Mouse (Mus musculus) embryonic facial prominence, embryonic 15.5 days (tissue): ENCODE measurements at regions not wholly inside any gene's neighbourhood (a gene's known extent, or its start where the extent isn't known, plus 50 kb on each side); places are given as distances from the start of the nearest gene placed in this dataset.
A peak's percentile ranks its signal among the peaks of the same experiment; 100 is the strongest.

ENCODE experiments used
- ATAC-seq: fragments of 200-750 bp; cut with Nextera tagmentation; 2 replicates; pipeline ENCODE4 v1.8.0; 2017; ENCODE audit warnings: low read depth, moderate TSS enrichment; ENCODE audit not compliant: insufficient number of reproducible peaks, low FRiP score, low TSS enrichment
- H3K27ac ChIP-seq: fragments of 300-500 bp; sonication (generic); replicated peaks from 2 replicates; pipeline ENCODE4 v1.5.1; 2015; ENCODE audit warnings: mild to moderate bottlenecking, inconsistent platforms
- H3K27me3 ChIP-seq: fragments of 300-500 bp; sonication (generic); 2 replicates; pipeline ENCODE4 v1.6.1; 2015; ENCODE audit warnings: inconsistent platforms
- H3K36me3 ChIP-seq: fragments of 300-500 bp; sonication (generic); 2 replicates; pipeline ENCODE4 v1.6.1; 2015; ENCODE audit warnings: mild to moderate bottlenecking, inconsistent platforms
- H3K4me1 ChIP-seq: fragments of 300-500 bp; sonication (generic); 2 replicates; pipeline ENCODE4 v1.6.1; 2015; ENCODE audit warnings: inconsistent platforms
- H3K4me2 ChIP-seq: fragments of 300-500 bp; sonication (generic); replicated peaks from 2 replicates; pipeline ENCODE4 v1.6.1; 2015; ENCODE audit warnings: mild to moderate bottlenecking, inconsistent platforms
- H3K4me3 ChIP-seq: fragments of 300-500 bp; sonication (generic); replicated peaks from 2 replicates; pipeline ENCODE4 v1.5.1; 2015; ENCODE audit warnings: mild to moderate bottlenecking, inconsistent platforms
- H3K9ac ChIP-seq: fragments of 300-500 bp; sonication (generic); 2 replicates; pipeline ENCODE4 v1.6.1; 2015; ENCODE audit warnings: inconsistent platforms
- H3K9me3 ChIP-seq: fragments of 300-500 bp; sonication (generic); replicated peaks from 2 replicates; pipeline ENCODE4 v1.6.1; 2016; ENCODE audit warnings: inconsistent platforms
- WGBS: fragments of 180-500 bp; shearing (Covaris S2); methylation state at CpG from one replicate; pipeline ENCODE4 v1.1.7; 2015; 5-methylcytosine and 5-hydroxymethylcytosine counted together

DNA sequence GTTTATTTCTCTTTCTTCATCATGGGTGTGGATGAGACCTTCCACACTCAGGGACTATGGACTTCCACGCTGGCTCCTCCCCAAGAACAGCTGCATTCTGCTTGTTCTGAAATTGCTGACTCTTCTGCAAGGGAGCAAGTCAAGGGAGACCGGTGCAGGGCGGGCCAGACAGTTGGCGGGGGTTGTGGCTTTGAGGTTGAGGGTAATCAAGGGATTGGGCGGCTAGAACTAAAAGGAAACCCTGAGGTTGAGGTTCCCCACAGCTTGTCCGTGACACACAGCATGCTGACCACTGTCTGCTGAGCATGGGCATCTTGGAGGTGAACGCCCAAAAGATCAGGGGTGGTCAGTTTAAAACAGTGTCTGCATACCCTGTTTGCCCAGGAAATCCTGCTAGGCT lies 83.1 kb upstream of the Syt13 start:
- H3K4me2 ChIP-seq, result no peak overlapping the region
- no peaks in the 10 kb centered on the region for H3K36me3 ChIP-seq
- peaks cover 7% of the 10 kb centered on the region; the same call in 1 of the 2 replicates for H3K4me1 ChIP-seq
- 44% methylated on average over 7 of the region's 7 CpGs for WGBS
- no peaks in the 10 kb centered on the region for H3K27me3 ChIP-seq
- ATAC-seq, result peak; percentile 58
- no peak overlapping the region for H3K9ac ChIP-seq
- H3K27ac ChIP-seq, result no peak overlapping the region
- no peak overlapping the region for H3K4me3 ChIP-seq
- H3K9me3 ChIP-seq, result no peaks in the 10 kb centered on the region

DNA sequence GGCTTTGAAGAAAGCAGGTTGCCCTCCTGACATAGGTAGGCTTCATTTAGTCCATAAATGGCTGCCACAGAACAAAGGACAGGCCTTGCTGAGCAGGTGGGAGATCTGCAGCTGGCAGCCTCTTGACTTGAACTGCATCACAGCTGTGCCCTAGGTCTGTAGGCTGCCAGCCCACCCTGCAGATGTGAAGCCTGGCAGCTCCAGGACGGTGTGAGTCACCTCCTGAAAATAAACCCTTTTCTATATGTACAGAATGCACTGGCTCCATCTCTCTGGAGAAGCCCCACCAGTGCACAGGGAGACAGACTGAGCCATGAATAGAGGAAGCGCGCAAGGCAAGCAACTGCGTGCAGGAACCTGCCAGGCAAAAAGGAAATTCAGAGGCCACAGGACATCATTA lies 78.7 kb upstream of the Syt13 start:
- H3K4me3 ChIP-seq, result no peak overlapping the region
- no peaks in the 10 kb centered on the region for H3K9me3 ChIP-seq
- 55% methylated on average over 4 of the region's 4 CpGs for WGBS
- H3K27me3 ChIP-seq, result 0 out of 2 replicates have a peak, but pooled peaks cover 5% of the 10 kb centered on the region
- no peak overlapping the region for H3K9ac ChIP-seq
- no peak overlapping the region for H3K27ac ChIP-seq
- no peak for ATAC-seq
- peaks cover 7% of the 10 kb centered on the region; the same call in 1 of the 2 replicates for H3K4me1 ChIP-seq
- H3K4me2 ChIP-seq, result no peak overlapping the region
- no peaks in the 10 kb centered on the region for H3K36me3 ChIP-seq

GRCm38 (mm10) chr2:92838012-92838411 lies 76.9 kb upstream of the Syt13 start:
- Histone ChIP-seq H3K4me2 (no peak overlapping the region), H3K9ac (no peak overlapping the region), H3K36me3 (no peaks in the 10 kb centered on the region), H3K27me3 (peaks cover 8% of the 10 kb centered on the region; the same call in 1 of the 2 replicates), H3K4me3 (no peak overlapping the region), H3K9me3 (no peaks in the 10 kb centered on the region), H3K4me1 (peaks cover under 1% of the 10 kb centered on the region; the same call in 1 of the 2 replicates), H3K27ac (no peak overlapping the region)
- WGBS, result 87% methylated on average over 5 of the region's 5 CpGs
- no peak for ATAC-seq

- Histone ChIP-seq H3K9me3 (no peaks in the 10 kb centered on the region), H3K27ac (no peak overlapping the region), H3K27me3 (peaks cover 8% of the 10 kb centered on the region; the same call in 1 of the 2 replicates), H3K4me1 (peaks cover 3% of the 10 kb centered on the region; the same call in 1 of the 2 replicates), H3K36me3 (no peaks in the 10 kb centered on the region), H3K4me2 (no peak overlapping the region), H3K9ac (no peak overlapping the region), H3K4me3 (no peak overlapping the region)
- no peak for ATAC-seq
- 13% methylated on average over 4 of the region's 4 CpGs for WGBS
Observed at GRCm38 (mm10) chr2:92840009-92840408, 74.9 kb upstream of the Syt13 start.

DNA sequence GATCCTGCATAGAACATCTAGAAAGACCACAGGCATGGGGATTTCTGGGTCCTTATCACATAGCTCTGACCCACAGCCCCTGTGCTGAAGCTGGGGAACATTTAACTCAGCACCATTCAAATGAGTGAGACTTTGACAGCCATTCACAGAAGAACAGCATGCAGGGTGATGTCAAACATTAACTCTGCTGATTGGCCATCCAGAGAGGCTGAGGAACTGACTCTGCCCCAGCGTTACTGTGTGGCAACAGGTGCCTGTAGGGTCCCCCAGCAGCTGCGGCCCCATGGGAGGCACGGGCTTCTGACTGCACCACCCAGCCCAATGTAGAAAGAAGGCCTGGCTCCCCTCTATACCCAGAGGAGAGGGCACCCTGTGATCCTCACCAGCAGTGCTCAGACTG lies 73.3 kb upstream of the Syt13 start:
- no peak overlapping the region for H3K27ac ChIP-seq
- no peak overlapping the region for H3K9ac ChIP-seq
- no peaks in the 10 kb centered on the region for H3K9me3 ChIP-seq
- H3K4me3 ChIP-seq, result no peak overlapping the region
- ATAC-seq, result no peak
- H3K4me1 ChIP-seq, result peaks cover 10% of the 10 kb centered on the region
- no peaks in the 10 kb centered on the region for H3K36me3 ChIP-seq
- peaks cover 8% of the 10 kb centered on the region; the same call in 1 of the 2 replicates for H3K27me3 ChIP-seq
- no peak overlapping the region for H3K4me2 ChIP-seq
- WGBS, result 47% methylated on average over 3 of the region's 3 CpGs

DNA sequence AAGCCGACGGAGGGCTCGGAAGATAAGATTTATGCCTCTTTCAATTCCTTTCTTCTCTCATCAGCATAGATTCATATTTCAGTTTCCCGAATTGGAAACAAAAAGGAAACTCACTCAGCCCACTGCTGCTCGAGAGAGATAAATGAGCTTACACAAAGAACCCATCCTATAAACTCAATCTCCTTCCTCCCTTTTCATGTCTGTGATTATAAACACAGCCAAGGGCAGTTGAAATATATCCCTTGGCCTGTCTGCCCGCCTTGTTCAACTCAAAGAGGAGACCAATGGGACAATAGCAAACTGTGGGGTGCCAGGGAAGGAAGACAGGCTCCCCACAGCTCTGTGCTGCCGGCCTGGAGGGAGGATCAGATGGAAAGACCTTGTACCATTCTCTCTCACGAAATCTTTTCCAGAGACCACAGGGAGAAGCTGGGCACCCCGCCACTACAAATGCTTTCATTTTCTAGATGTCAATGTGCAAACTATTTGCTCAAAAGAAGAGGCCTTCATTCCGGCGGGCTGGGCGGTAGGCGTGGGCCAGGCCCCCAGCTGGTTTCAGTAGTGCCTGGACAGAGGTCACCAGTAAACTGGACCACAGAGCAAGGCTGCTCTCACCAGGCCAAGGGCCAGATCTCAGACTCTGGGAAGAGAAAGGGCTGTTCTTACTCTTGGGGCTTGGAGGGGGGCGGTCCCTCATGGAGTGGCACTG lies 69.7 kb upstream of the Syt13 start:
- ATAC-seq, result no peak; the same call in 1 of the 2 replicates
- peak overlapping the region; percentile 56 for H3K27ac ChIP-seq
- H3K4me1 ChIP-seq, result peaks cover 13% of the 10 kb centered on the region
- WGBS, result 34% methylated on average over 14 of the region's 14 CpGs
- no peaks in the 10 kb centered on the region for H3K36me3 ChIP-seq
- H3K4me2 ChIP-seq, result no peak overlapping the region
- H3K27me3 ChIP-seq, result peaks cover 8% of the 10 kb centered on the region; the same call in 1 of the 2 replicates
- no peaks in the 10 kb centered on the region for H3K9me3 ChIP-seq
- no peak overlapping the region for H3K4me3 ChIP-seq
- no peak overlapping the region for H3K9ac ChIP-seq

GRCm38 (mm10) chr2:92848962-92849361 lies 65.9 kb upstream of the Syt13 start:
- 59% methylated on average over 13 of the region's 13 CpGs for WGBS

GRCm38 (mm10) chr2:92851336-92851735 lies 63.6 kb upstream of the Syt13 start:
- H3K27me3 ChIP-seq, result no peaks in the 10 kb centered on the region
- H3K36me3 ChIP-seq, result no peaks in the 10 kb centered on the region
- H3K4me2 ChIP-seq, result no peak overlapping the region
- H3K4me3 ChIP-seq, result no peak overlapping the region
- no peaks in the 10 kb centered on the region for H3K9me3 ChIP-seq
- WGBS, result 34% methylated on average over 5 of the region's 5 CpGs
- H3K4me1 ChIP-seq, result 0 out of 2 replicates have a peak, but pooled peaks cover 3% of the 10 kb centered on the region
- ATAC-seq, result no peak
- H3K27ac ChIP-seq, result no peak overlapping the region
- no peak overlapping the region for H3K9ac ChIP-seq

More at GRCm38 (mm10) chr2:92848962-92849361, 65.9 kb upstream of the Syt13 start:
- no peak overlapping the region for H3K27ac ChIP-seq
- H3K4me2 ChIP-seq, result no peak overlapping the region
- H3K9me3 ChIP-seq, result no peaks in the 10 kb centered on the region
- no peak overlapping the region for H3K4me3 ChIP-seq
- no peaks in the 10 kb centered on the region for H3K27me3 ChIP-seq
- peaks cover 13% of the 10 kb centered on the region for H3K4me1 ChIP-seq
- H3K9ac ChIP-seq, result no peak overlapping the region
- H3K36me3 ChIP-seq, result no peaks in the 10 kb centered on the region
- no peak for ATAC-seq

DNA sequence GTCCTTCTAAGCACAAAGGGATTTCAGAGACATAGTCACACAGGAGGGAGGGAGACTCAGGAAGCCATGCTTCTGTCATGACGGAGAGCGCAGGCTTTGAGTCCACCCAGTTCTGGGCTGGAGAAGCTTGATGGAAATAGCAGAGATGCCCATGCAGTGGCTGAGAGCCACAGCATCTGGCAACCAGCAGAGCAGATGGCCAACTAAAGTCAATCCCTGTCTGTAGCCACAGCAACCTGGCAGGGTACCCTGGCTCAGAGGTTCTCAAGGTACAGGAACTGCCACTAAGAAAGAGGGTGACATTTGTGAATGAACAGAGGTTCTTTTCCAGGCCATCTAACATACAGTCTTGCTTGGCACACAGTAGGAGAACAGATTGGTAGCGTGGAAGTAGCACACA lies 61.7 kb upstream of the Syt13 start:
- Histone ChIP-seq H3K4me3 (no peak overlapping the region), H3K4me1 (no peaks in the 10 kb centered on the region), H3K27me3 (no peaks in the 10 kb centered on the region), H3K36me3 (no peaks in the 10 kb centered on the region), H3K27ac (no peak overlapping the region), H3K4me2 (no peak overlapping the region), H3K9ac (no peak overlapping the region), H3K9me3 (no peaks in the 10 kb centered on the region)
- WGBS, result 76% methylated on average over 3 of the region's 3 CpGs
- no peak for ATAC-seq

DNA sequence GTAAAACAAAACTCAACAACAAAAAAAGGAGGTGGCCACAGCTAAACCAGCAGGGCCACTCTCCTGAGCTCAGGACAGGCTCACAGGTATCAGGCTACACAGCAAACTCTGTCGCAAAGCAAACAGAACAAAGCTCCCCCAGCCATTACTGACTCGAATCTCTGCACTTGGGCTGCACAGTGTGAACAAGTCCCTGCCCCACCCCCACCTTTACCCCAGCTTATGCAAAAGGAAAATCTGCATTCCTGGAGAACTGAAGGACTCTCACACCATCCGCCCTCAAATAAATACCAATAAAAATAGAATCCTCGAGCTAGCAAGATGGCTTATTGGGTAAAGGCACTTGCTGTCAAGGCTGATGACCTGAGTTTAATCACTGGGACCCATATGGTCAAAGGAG lies 60.6 kb upstream of the Syt13 start:
- H3K27ac ChIP-seq, result no peak overlapping the region
- H3K9ac ChIP-seq, result no peak overlapping the region
- no peak overlapping the region for H3K4me2 ChIP-seq
- H3K36me3 ChIP-seq, result no peaks in the 10 kb centered on the region
- no peaks in the 10 kb centered on the region for H3K27me3 ChIP-seq
- no peak for ATAC-seq
- H3K9me3 ChIP-seq, result no peaks in the 10 kb centered on the region
- H3K4me1 ChIP-seq, result no peaks in the 10 kb centered on the region
- 45% methylated on average over 4 of the region's 4 CpGs for WGBS
- no peak overlapping the region for H3K4me3 ChIP-seq

GRCm38 (mm10) chr2:92856047-92856446 lies 58.9 kb upstream of the Syt13 start:
- Histone ChIP-seq H3K27ac (no peak overlapping the region), H3K4me2 (no peak overlapping the region), H3K9me3 (no peaks in the 10 kb centered on the region), H3K4me3 (no peak overlapping the region), H3K36me3 (no peaks in the 10 kb centered on the region), H3K4me1 (peaks cover 7% of the 10 kb centered on the region), H3K27me3 (no peaks in the 10 kb centered on the region), H3K9ac (no peak overlapping the region)
- ATAC-seq, result no peak
- 75% methylated on average over 12 of the region's 12 CpGs for WGBS
